Mouse (Mus musculus) G1E-ER4 (cell line): ENCODE data around the gene Pcdh15. TPM values are rescaled to one million over a fixed set of nuclear protein-coding genes. Genes with fewer than 3 reads are reported as not detected.

Experiments used
- GATA1 ChIP-seq: IDR thresholded peaks from one replicate; pipeline ENCODE4 v1.8.0; 2012; ENCODE audit warnings: low read length, inconsistent platforms
- polyA plus RNA-seq: library from polyadenylated mRNA; stranded (reverse); fragments of >175 nt; gene quantifications from 2 replicates; pipeline ENCODE4 v1.2.3, GENCODE M21; 2012

Gene Pcdh15
- polyA plus RNA-seq, 1 experiment, result not detected

DNA sequence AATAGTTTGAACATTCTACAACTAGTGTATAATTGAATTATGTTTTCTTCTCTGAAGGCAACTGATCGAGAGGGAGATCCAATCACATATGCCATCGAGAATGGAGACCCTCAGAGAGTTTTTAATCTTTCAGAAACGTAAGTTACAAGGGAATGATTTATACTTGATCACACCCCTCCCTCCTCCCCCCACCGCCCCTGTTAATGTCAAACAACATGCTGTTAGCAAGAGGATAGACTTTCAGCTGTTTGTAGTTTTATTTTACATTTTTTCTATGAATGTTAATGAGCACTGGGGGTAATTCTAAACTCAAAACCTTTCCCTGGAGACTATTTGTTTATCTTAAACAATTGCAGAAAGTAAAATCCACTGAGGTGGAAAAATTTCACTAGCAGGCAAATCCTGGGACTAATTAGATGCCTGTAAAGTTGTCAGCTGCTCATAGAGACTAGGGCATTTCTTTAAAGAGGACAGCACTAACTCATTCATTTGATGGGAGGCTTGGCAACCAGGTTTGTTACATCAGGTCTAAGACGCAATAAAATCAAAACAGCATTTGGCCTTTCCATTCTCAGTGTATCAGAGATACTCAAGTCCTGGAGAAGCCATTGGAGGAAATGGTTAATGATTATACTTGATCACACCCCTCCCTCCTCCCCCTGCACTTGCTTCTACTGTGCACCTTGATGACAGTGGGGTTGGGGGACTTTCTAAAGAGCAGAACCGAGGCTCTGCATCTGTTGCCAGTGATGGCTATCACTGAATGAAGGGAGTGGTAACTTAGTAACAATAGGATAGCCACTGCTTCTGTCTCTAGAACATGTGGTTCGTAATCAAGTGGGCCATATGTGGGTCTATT is 1280.4 kb downstream of the Pcdh15 start:
- no peak for TF ChIP-seq GATA1

DNA sequence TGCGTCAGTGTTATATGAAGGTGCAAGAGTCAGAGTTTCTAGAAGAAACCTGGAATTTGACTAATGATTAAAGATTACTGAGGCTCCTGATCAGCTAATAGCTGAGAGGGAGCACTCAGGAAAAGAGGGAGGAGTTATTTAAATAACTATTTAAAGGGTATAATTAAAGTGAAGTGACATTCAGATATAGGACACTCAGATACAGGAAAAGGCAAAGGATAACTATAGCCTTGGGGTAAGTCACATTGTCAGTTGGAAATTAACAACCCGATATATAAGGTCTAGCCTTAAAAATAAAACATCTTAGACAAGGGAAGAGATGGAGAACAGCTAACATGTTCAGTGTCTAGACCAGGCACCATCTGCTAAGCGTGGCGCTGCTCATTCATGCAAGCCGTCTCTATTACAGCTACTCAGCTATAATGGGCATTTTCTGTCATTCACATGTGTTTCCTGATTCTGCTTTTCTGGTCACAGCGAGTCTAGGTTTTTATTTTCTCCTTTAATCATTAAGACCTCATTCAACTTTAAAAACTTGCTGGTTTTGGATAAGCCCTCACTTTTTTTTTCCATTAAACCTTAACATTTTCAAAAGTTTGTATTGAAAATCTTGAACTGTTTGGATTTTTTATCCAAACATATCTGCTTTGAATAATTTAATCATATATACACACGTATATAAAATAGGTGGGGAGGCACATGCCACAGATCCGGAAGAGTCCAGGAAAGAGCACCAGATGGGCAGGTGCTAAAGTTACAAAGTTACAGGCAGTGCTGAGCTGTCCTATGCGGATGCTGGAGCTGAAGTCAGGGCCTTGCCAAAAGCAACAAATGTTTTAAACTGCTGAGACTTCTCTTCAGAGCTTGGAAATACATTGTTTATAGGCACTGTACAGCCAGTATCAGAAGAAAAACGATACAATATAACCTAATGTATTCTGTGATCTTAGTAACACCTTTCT is 1288.7 kb downstream of the Pcdh15 start:
- no peak for TF ChIP-seq GATA1

- TF ChIP-seq GATA1, result no peak
These were observed 1304.0 kb downstream of the Pcdh15 start for GRCm38 (mm10) chr10:74403111-74403510.

- no peak for TF ChIP-seq GATA1
These were observed 1314.9 kb downstream of the Pcdh15 start for GRCm38 (mm10) chr10:74414021-74414420.

- TF ChIP-seq GATA1, result no peak
These were observed 1315.8 kb downstream of the Pcdh15 start for GRCm38 (mm10) chr10:74414945-74415344.

- TF ChIP-seq GATA1, result no peak
These were observed 1316.2 kb downstream of the Pcdh15 start for GRCm38 (mm10) chr10:74415359-74415758.

- TF ChIP-seq GATA1, result no peak
These were observed 1316.8 kb downstream of the Pcdh15 start for GRCm38 (mm10) chr10:74415949-74416348.

DNA sequence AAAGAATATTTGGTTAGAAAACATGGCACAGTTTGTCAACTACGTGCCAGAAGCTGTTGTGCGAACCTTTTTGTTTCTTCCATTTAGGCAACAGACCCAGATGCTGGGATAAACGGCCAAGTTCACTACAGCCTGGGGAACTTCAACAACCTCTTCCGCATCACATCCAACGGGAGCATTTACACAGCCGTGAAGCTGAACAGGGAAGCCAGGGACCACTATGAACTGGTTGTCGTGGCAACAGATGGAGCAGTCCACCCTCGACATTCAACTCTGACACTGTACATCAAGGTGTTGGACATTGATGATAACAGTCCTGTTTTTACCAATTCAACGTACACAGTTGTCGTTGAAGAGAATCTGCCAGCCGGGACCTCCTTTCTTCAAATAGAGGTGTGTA is 1350.9 kb downstream of the Pcdh15 start:
- TF ChIP-seq GATA1, result no peak

GRCm38 (mm10) chr10:74463972-74464371 is 1364.8 kb downstream of the Pcdh15 start:
- TF ChIP-seq GATA1, result no peak

DNA sequence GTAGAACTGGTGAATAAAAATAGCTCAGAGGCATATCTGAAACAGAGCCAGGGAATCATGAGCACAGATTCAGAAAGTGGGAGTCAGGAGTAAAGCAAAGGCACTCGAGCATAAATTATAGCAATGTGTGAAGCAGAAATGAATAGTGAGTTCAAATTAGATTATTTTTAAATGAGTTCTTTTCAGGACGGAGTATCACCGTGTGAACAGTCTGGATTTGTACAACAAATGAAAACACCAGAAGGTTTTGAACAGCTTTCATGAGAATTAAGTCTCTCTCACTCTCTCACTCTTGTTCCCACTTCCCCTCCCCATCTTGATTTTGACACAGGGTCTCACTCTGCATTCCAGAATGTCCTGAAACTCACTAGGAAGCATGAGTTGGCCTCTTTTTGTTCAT is 1381.6 kb downstream of the Pcdh15 start:
- TF ChIP-seq GATA1, result no peak

DNA sequence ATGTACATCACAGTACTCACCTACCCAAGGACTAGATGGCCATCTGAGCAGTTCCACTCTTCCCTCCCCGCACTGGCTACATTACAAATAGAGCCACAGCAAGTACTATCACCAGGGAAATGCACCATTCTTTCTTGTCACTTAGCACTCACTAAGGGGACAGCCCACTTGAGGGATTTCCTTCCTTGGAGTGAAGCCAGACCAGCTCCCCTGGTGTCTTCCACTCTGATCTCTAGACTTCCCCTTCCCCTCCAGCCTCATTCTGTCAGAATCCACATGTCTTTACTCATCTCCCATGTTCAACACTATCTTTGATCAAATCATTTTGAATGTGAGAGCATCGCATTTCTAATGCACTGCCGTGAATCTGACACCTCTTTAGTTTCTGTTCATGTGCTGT is 1413.2 kb downstream of the Pcdh15 start:
- no peak for TF ChIP-seq GATA1

DNA sequence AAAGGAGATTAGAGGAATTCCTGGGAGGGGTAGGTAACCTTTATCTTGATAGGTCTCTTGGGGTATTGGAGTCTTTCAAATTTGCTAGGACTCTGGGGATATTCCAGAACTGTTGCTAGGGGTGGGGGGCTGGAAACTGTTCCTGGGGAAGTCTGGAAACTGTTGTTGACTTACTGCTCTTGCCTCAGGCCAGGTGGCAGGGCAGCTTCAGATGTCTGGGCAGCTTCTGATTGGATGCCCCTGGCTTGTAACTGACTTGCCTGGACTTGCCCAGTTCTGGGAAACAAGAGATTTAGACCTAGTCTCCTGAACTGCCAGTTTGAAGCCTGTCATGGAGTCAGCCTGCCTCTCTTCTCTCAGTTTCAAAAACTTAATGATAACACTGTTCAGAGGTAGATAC is 1414.6 kb downstream of the Pcdh15 start:
- TF ChIP-seq GATA1, result no peak

DNA sequence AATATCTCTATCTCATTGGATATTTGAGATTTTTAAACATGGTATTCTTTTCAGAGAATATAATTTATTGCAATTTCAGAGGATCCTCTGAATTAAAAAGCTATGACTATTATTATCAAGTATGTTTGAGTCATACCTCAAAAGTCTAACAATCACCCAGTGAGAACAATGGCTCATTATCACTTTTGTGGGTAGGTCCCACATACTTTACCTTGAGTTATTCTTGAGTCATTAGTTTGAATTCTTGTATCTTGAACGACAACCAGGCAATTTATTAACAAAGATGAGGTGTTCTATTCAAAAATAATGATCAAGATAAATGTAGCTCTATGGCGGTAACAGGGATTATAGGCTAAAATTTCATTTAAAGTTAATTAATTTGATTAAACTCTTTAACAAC is 1439.2 kb downstream of the Pcdh15 start:
- no peak for TF ChIP-seq GATA1

DNA sequence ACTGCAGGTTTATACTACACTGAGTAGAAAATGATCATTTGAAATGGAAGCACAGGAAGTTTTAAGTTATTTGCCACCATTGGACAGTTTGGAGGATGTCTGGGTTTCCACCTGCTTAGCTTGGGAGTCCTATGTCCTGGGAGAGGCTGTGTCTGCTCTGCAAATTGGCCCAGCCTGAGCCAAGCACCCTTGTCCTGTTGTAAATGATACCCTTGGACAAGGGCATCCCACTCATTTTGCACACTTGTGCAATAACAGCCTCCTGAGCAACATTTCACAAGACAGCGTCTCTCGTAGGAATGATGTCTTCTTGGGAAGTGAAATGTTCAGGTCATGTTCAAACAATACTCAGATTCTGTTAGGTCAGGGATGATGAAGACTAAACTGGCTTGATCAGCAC is 1456.2 kb downstream of the Pcdh15 start:
- no peak for TF ChIP-seq GATA1

GRCm38 (mm10) chr10:74569603-74570002 is 1470.5 kb downstream of the Pcdh15 start:
- TF ChIP-seq GATA1, result no peak

- TF ChIP-seq GATA1, result no peak
These were observed 1480.8 kb downstream of the Pcdh15 start for GRCm38 (mm10) chr10:74579924-74580323.
